Mouse (Mus musculus) right cerebral cortex, postnatal 10 days (tissue): ENCODE measurements around the gene Dbndd2.
A peak's percentile ranks its signal among the peaks of the same experiment; 100 is the strongest.

Experiments
- DNase-seq, 2 experiments: peaks; one replicate each; pipeline ENCODE4 v3.0.0; 2021; ENCODE audit warnings: low spot score in 2 of 2

Dbndd2 gene

DNA sequence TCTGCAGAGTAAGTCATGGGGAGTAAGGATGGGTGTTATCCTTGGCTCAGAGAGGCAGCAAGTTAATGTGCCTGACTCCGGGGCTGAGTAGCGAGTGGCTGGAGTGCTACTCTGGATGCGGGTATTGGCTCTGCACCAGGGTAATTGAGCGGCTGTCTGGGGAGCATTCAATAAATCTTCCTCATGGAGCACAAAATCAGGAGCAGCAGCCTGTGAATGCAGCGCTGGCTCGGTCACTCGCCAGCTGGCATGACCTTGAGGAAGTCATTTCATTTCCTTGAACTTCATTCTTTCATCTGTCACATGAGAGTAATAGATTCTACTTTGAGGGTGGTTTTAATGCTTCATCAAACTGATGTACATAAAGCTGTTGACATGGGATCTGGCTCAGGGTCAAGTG is 14.6 kb downstream of the Dbndd2 start:
- no peak for DNase-seq

- DNase-seq: no peak
Observed at GRCm38 (mm10) chr2:164504919-164505318, 19.0 kb downstream of the Dbndd2 start.

DNA sequence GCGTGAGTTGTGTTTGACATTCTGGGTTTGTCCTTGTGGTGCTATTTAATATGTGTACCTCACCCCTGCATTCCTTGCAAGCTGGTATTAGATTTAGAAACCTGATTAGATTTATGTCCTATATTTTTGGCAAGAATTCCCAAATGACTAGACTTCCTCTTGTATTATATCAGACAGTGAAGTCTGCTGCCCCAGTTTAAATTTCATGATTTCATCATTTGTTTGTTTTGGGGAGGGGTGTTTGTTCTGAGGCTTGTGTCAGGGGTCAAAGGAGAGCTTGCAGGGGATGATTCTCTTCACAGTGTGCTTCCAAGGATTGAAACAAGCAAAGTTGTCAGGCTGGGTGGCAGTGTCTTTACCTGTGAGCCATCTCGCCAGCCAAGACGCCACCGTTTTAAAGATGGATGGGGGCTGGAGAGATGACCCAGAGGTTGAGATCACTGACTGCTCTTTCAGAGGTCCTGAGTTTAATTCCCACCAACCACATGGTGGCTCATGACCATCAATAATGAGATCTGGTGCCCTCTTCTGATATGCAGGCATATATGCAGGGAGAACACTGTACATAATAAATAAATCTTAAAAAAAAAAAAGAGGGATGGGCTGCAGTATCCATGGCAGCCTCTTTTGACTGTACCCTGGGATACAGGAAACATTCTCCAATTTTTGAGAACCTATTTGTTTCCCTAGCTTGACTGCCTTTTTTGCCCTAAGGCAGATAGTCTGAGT is 19.9 kb downstream of the Dbndd2 start:
- DNase-seq: no peak

DNA sequence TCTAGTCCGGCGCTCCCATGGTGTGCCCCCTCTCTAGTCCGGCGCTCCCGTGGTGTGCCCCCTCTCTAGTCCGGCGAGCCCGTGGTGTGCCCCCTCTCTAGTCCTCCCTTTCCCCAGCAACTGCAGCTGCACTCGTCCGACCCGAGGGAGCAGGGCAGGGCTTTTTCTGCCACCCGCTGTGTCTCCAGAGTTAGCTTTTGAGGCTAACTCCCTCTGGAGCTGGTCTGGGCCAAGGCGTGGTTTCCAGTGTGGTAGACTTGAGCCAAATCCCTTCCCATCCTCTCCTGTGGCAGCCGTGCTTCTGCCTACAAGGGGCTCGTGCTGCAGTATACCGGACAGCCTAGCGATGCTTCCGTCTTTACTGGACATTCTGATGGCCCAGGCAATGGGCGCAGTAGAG is 21.9 kb downstream of the Dbndd2 start:
- no peak for DNase-seq

DNA sequence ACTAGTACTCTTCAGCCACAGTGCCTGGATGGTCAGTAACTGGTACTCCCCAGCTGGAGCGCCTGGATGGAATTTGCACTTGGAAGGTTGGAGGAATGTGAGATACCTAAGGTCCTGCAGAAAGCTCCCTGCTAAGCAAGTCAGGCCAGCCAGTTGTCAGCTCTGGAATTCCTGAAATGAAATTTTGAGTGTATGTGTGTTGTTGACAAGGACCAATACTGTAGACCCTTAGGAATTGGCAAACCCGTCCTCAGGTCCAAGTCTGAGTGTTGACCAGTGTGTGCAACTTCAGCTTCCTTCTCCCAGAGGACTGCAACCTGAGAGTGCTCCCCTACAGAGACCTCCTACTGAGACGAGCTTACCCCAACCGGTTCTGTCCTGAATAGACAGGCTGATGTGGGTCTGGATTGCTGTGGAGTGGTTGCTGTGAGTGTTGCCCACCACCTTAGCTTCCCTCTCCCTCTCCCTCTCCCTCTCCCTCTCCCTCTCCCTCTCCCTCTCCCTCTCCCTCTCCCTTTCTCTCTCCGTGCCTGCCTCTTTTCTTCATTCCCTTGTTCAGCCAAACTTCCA is 24.8 kb downstream of the Dbndd2 start:
- no peak for DNase-seq

GRCm38 (mm10) chr2:164512121-164512909 is 26.4 kb downstream of the Dbndd2 start:
- no peak for DNase-seq

DNA sequence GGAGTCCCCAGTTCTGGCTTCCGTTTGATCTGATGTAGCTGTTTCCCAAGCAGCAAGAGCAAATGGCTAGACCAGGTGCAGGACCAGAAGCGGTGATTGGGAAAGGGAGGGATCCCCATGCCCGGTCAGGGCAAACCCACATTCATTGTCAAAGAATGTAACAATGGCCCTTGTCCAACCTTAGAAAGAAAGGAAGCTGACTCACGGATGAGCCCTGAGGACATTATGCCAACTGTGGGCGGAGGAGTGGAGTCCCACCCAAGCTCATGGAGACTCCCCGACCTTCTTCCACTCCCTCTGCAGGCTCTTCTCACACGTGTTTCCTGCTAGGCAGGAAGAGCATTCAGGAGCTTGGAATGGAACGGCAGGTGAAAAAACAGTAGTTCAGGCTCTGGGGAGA is 27.5 kb downstream of the Dbndd2 start:
- no peak for DNase-seq

DNA sequence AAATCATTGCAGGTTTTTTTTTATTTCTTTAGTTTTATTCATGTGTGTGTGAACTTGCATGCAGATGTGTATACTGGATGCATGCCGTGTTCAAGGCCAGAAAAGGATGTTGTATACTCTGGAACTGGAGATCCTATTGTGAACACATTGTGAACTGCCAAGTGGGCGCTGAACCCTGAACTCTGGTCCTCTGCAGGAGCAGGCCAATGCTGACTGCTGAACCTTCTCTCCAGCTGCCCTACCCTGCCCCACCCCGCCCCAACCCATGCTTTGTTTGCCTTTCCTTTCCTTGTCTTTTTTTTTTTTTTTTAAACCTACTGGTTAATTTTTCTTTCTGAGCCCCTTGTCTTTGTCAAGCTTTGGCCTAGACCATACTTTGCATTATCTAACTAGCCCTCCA is 29.0 kb downstream of the Dbndd2 start:
- no peak for DNase-seq

GRCm38 (mm10) chr2:164515897-164516296 is 30.0 kb downstream of the Dbndd2 start:
- DNase-seq: no peak

DNA sequence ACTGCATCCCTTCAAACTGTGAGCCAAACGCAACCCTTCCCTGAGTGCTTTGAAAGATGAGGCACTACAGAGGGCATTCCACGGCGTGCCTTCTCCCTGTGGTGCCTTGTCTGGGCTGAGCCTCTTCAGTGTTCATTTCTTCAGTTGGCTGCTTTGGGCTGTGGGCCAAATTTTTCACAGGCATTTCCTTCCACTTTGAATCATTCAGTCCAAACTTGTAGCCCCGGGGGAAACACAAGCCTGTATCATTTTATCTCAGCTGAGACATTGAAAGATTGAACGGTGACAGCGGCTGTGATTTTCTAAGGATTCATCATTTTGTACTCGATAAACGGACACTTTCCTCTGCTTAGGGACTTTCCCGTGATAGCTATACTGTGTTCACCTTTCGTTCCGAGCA is 30.7 kb downstream of the Dbndd2 start:
- DNase-seq: no peak

- DNase-seq: peak in 1 of 2 experiments; percentile 45
Observed at GRCm38 (mm10) chr2:164517485-164518221, 31.7 kb downstream of the Dbndd2 start.

DNA sequence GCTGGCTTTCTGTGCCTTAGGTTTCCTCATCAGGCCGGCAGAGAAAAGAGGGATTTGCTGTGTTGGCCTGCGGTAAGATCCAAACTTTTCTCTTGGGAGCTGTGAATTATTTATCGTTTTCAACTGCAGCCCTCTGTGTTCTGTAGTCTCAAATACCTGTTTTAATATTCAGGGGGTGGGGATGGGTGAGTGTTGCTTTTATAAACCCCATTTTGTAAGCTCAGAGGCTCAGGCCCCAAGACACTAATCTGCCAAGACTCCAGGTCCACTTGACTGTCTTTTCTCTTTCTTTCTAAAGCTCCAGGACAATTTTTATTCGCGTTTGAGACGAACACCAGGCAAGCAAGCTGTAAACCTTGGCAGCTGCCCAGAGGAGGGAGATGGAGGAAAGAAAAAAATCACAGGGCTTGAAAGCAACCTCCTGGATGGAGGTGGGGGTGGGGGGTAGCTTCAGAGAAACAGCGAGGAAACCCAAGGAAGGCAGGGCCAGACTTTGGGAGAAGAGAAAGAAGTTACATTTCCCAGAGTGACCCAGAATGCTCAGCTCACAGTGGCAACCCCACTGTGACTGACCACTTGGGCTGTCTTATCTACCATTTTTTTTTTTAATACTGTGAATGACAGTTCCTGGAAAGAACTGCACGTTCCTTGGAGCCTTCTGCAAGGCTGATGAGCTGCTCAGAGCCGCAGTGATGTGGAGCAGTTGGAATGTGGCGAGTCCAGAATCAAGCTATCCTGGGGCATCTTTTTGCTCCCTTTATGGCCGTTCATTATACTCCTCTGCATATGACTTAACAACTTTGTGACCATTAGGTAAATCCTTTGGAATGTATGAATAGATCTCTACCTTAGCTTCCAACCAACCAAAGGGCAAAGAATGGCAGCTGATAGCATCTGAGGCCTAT is 32.6 kb downstream of the Dbndd2 start:
- DNase-seq: peak; percentile 60 to 61

DNA sequence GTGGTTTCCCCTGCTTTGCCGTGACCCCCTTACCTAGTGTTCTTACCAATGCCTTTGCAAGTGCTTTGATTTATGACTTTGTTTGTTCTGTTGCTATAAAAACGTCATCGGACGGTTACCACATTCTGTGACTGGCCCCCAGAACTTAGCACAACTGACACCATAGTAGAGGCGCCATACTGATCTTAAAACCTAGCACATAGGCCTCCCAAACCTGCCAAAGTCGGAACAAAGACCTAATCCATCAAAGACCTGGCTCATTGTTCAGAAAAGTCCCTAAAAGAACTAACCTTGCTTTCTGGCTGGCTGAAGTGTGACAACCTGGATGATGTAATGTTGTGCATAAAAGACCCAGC is 33.2 kb downstream of the Dbndd2 start:
- no peak for DNase-seq

DNA sequence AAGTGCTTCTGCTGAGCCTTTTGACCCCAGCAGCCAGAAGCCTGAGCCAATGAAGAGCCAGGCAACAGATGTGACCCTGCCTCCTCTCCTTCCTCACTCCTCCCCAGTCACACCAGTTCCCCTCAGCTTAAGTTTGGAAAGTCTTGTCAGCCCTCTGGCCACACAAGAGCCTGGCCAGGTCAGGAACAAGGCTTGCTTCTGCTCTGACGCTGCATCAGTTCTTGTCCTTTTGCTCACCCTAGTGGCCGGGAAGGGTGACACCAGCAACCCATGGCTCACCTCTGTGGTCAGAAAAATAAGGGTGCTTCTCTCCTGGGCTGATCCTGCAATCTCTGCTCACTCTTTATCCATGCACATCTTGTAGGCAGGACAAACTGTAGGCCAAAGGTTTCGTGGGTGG is 34.9 kb downstream of the Dbndd2 start:
- peak in 1 of 2 experiments; percentile 47 for DNase-seq

DNA sequence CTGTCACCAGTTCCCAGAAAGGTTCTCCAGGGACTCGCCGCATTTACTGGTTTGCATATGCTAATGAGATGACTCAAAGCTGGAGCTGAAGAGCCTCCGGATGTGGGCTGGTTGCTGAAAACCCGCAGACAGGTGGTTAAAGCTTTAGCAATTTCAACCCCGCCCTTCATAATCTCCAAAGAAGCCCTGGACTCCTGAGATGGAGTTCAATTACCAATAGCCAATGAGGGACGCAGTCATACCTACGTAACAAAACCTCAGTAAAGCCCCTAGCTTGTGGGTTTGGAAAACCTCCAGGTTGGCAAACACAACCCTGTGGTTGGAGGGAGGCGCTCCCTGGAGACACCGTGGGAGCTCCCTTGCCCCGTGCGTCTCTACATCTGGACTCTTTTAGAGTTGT is 35.9 kb downstream of the Dbndd2 start:
- DNase-seq: no peak

GRCm38 (mm10) chr2:164522280-164522679 is 36.4 kb downstream of the Dbndd2 start:
- DNase-seq: no peak

DNA sequence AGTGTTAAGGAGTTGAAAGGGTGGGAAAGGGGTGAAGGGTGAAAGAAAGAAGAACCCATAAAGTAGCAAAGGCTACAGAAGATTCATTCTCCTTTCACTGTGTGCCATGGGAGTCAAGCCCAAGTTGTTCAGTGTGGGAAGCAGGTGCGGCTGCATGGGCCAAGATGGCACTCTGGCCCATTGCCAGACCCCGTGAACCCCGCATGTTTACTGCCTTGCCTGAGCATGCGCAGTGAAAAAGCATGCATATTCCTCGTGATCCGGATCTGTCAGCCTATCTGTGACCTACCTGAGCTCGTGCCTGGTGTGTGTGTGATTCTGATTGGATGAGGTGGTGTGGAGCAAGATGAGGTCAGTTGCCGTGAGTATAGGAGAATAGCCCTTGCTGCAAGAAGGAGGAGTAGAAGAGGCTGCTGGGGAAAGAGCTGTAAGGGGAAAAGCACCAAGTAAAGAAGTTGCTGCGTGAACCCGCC is 37.4 kb downstream of the Dbndd2 start:
- DNase-seq: no peak

GRCm38 (mm10) chr2:164528557-164528956 is 42.7 kb downstream of the Dbndd2 start:
- DNase-seq: no peak

GRCm38 (mm10) chr2:164531169-164531568 is 45.3 kb downstream of the Dbndd2 start:
- peak; percentile 83 to 85 for DNase-seq

GRCm38 (mm10) chr2:164534315-164534714 is 48.4 kb downstream of the Dbndd2 start:
- no peak for DNase-seq

GRCm38 (mm10) chr2:164537003-164537402 is 51.1 kb downstream of the Dbndd2 start:
- DNase-seq: no peak
